Mouse (Mus musculus) erythroblast, embryonic 14.5 days (primary cell): ENCODE measurements around the gene Svep1.

Experiments used
- GATA1 ChIP-seq: IDR thresholded peaks from 2 replicates; pipeline ENCODE4 v1.6.1; 2012; ENCODE audit warnings: low read length, inconsistent platforms, mixed read lengths
- TAL1 ChIP-seq: IDR thresholded peaks from 3 replicates; pipeline ENCODE4 v1.6.1; 2012; ENCODE audit warnings: low read length, inconsistent platforms, mixed read lengths

GRCm38 (mm10) chr4:58185401-58185800 lies 21.3 kb downstream of the Svep1 start:
- no peak for TF ChIP-seq TAL1
- no peak for TF ChIP-seq GATA1
